Comparison of ENCODE assay signal across 7 mouse cellular contexts in genomic region chr10:93897043-93897646, GRCm38 (mm10). TPM values are rescaled to one million over a fixed set of nuclear protein-coding genes. Genes with fewer than 3 reads are reported as not detected.
DNase-seq lines count a peak whose midpoint lies in the region; ATAC-seq and TF ChIP-seq lines count a peak whose summit lies in the region.

Metap2 (minus strand) TSS chr10:93897093.

- no peaks in the 10 kb centered on the region for H3K36me3 ChIP-seq in ES-E14 (ENCODE audit: control insufficient read depth, insufficient read depth, low read length, poor library complexity, severe bottlenecking)
- no peaks in the 10 kb centered on the region for H3K36me3 ChIP-seq in forebrain, embryonic 12.5 days (replicated peaks)
- H3K36me3 ChIP-seq in hindbrain, embryonic 10.5 days, result no peaks in the 10 kb centered on the region
- no peaks in the 10 kb centered on the region for H3K36me3 ChIP-seq in liver, embryonic 12.5 days

- in situ Hi-C loops in ES-E14 (cut with MboI; ENCODE audit: low sequenced_read_pairs in 2 of 2, unreplicated experiment in 2 of 2), result no loop called here

- ATAC-seq in CD4-positive, CD25-positive, alpha-beta regulatory T cell, adult 4 months, result no peak
- no peak for ATAC-seq in forebrain, embryonic 12.5 days (ENCODE audit: low FRiP score)
- no peak for ATAC-seq in liver, embryonic 12.5 days

- DNase-seq in ES-E14 (ENCODE audit: low read depth, low spot score), result no peak
- DNase-seq in hindbrain, embryonic 10.5 days (ENCODE audit: low spot score), result no peak
- no peak for DNase-seq in right cerebral cortex, postnatal 25 days
- no peak for DNase-seq in T-cell, adult 2 months (ENCODE audit: low spot score)

- no peak within 1 kb of the TSS for H3K9ac ChIP-seq in ES-E14 (ENCODE audit: insufficient read depth, low read depth, low read length, poor library complexity, severe bottlenecking)
- no peak within 1 kb of the TSS for H3K9ac ChIP-seq in forebrain, embryonic 12.5 days
- H3K9ac ChIP-seq in liver, embryonic 12.5 days, result 0 out of 2 replicates have a peak within 1 kb of the TSS, but pooled peaks have one; percentile 2

- H3K9me3 ChIP-seq in ES-E14 (ENCODE audit: control insufficient read depth, insufficient read depth, low read depth, low read length), result no peaks in the 10 kb centered on the region
- H3K9me3 ChIP-seq in forebrain, embryonic 12.5 days, result no peaks in the 10 kb centered on the region
- no peaks in the 10 kb centered on the region for H3K9me3 ChIP-seq in hindbrain, embryonic 10.5 days
- no peaks in the 10 kb centered on the region for H3K9me3 ChIP-seq in liver, embryonic 12.5 days (replicated peaks)

- H3K4me3 ChIP-seq in ES-E14 (ENCODE audit: insufficient read depth in 1 of 2, low read depth in 1 of 2, low read length in 2 of 2, poor library complexity in 1 of 2, severe bottlenecking in 1 of 2), result no peak within 1 kb of the TSS
- H3K4me3 ChIP-seq in forebrain, embryonic 12.5 days (replicated peaks), result no peak within 1 kb of the TSS
- no peak within 1 kb of the TSS for H3K4me3 ChIP-seq in hindbrain, embryonic 10.5 days
- no peak within 1 kb of the TSS for H3K4me3 ChIP-seq in liver, embryonic 12.5 days

- no peaks in the 10 kb centered on the region for H3K27me3 ChIP-seq in forebrain, embryonic 12.5 days
- no peaks in the 10 kb centered on the region for H3K27me3 ChIP-seq in hindbrain, embryonic 10.5 days (ENCODE audit: insufficient read depth, poor library complexity, severe bottlenecking)
- H3K27me3 ChIP-seq in liver, embryonic 12.5 days (replicated peaks), result peaks cover 13% of the 10 kb centered on the region

- no peaks in the 10 kb centered on the region for H3K4me1 ChIP-seq in ES-E14 (ENCODE audit: control insufficient read depth in 2 of 2, insufficient read depth in 2 of 2, low read length in 2 of 2, poor library complexity in 1 of 2)
- H3K4me1 ChIP-seq in forebrain, embryonic 12.5 days, result no peaks in the 10 kb centered on the region
- H3K4me1 ChIP-seq in hindbrain, embryonic 10.5 days (replicated peaks), result no peaks in the 10 kb centered on the region
- peaks cover 39% of the 10 kb centered on the region for H3K4me1 ChIP-seq in liver, embryonic 12.5 days

- H3K4me2 ChIP-seq in forebrain, embryonic 12.5 days, result no peak within 1 kb of the TSS
- H3K4me2 ChIP-seq in liver, embryonic 12.5 days, result no peak within 1 kb of the TSS

- 66% methylated on average over 7 of the region's 7 CpGs for WGBS in forebrain, embryonic 12.5 days
- 66% methylated on average over 7 of the region's 7 CpGs for WGBS in hindbrain, embryonic 10.5 days
- 70% methylated on average over 7 of the region's 7 CpGs for WGBS in liver, embryonic 12.5 days (ENCODE audit: insufficient replicate concordance)

- no peak within 1 kb of the TSS for H3K27ac ChIP-seq in ES-E14 (ENCODE audit: insufficient read depth, low read depth, low read length, poor library complexity, severe bottlenecking)
- no peak within 1 kb of the TSS for H3K27ac ChIP-seq in forebrain, embryonic 12.5 days
- H3K27ac ChIP-seq in hindbrain, embryonic 10.5 days, result no peak within 1 kb of the TSS
- no peak within 1 kb of the TSS for H3K27ac ChIP-seq in liver, embryonic 12.5 days

TF ChIP-seq in ES-E14, 5 proteins besides CTCF, POLR2A, EP300 and RAD21:
- TF ChIP-seq HCFC1 (IDR thresholded peaks at IDR 0.05; ENCODE audit: borderline replicate concordance, insufficient read depth, low read length) (no peak), MAFK (IDR thresholded peaks at IDR 0.05; ENCODE audit: insufficient read depth, low read depth, low read length) (no peak), ZC3H11A (IDR thresholded peaks at IDR 0.05; ENCODE audit: borderline replicate concordance, low read depth, low read length) (no peak), CHD2 (IDR thresholded peaks at IDR 0.05; ENCODE audit: low read depth, low read length) (no peak), ZNF384 (IDR thresholded peaks at IDR 0.05; ENCODE audit: low read depth, low read length) (no peak)

RNA-seq across cellular contexts. Expression of gene Metap2, which starts in this region (rescaled TPM):
- 100 to 1,000 TPM; 169 to 171 TPM for polyA plus RNA-seq in CD4-positive, CD25-positive, alpha-beta regulatory T cell, adult 4 months (2017; shearing (Covaris generic))
- 134 and 206 TPM in 2 replicates for total RNA-seq in ES-E14 (2012; rRNA removed)
- polyA plus RNA-seq in forebrain, embryonic 12.5 days (2016; fragmentation: Nextera tagmentation; extraction: Ambion mirVana), result 200 and 213 TPM in 2 replicates
- polyA plus RNA-seq in hindbrain, embryonic 10.5 days (2016; fragmentation: Nextera tagmentation; extraction: Ambion mirVana), result 198 and 220 TPM in 2 replicates
- polyA plus RNA-seq in liver, embryonic 12.5 days (2016; fragmentation: Nextera tagmentation; extraction: Ambion mirVana), result 290 and 301 TPM in 2 replicates
